Mouse (Mus musculus): ENCODE measurements at regions not wholly inside any gene's neighbourhood (a gene's known extent, or its start where the extent isn't known, plus 50 kb on each side); places are given as distances from the start of the nearest gene placed in this dataset.

DNA sequence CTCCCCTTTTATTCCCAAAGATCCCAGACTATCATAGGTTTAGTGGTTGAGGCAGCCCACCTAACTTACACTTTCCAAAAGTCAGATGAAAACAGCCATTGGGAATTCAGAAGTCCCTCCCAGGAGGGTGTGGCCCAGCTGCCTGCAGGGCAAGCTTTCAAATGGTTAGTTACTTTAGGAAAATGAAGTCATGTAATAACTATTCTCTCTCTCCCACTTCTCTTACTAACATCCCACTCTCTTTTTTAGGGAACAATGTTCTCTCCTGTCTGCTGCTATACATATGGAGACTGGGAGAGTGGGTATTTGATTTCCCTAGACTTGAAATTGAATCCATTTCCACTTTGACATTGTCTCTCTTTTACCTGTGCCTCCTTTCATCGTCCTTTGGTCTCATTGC lies 55.0 kb downstream of the Zfp648 start:
- DNase-seq (ENCODE audit: inconsistent ontology term) = no peak

DNA sequence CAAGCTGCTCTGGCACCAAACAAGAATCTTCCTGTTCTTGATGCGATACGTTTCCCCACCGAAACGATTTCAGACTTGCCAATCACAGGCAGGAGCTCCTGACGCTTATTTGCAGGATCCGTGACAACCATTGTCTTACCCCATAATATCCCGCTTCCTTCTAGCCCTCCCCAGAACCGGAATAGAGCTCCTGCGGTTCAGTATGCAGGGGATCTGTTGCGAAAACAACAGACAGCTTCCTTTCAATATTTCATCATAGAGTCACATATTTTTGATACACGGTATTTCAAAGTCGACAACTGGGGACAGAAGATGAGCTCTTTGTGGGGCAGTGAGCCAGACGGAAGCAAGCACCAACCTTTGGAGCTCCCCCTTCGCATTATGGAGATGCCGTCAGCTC lies 55.8 kb downstream of the Zfp648 start:
- no peak for DNase-seq (ENCODE audit: inconsistent ontology term)

DNA sequence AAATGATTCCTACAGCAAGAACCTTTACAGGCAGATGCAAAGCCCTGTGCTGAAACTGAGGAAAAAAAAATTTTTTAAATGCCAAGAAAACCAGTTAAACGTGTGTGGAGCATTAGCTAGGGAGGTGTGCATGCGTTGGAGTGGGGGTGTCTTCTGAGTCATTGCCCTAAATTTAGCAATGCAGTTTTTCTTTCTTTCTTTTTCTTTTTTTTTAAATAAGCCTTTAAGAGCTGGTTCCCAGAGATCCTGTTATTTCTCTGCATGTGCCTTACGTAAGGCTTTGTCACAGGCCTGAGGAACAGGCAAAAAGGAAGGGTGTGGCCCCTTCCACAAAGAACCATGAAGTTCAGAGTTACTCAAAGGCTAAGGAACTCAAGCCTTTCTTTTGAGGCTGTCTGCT lies 57.5 kb downstream of the Zfp648 start:
- no peak for DNase-seq (ENCODE audit: inconsistent ontology term)

DNA sequence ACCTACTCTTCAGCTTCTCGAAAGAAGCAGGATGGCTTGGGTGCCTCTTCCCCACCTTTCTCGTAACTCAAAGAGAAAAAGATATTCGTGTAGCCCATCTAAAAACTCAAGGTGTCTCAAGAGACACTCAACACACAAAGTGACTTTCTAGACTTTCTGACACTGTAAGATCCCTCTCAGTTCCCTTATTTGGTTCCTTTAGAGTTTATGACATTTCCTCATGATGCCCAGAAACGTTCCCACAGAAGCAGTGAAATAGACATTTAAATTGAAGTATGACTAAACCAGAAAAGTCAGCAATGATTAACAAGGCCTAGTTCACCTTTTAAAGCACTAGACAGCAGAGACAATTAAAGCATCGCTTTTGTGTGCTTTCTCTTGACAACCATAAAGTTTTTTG lies 59.4 kb downstream of the Zfp648 start:
- no peak for DNase-seq (ENCODE audit: inconsistent ontology term)

DNA sequence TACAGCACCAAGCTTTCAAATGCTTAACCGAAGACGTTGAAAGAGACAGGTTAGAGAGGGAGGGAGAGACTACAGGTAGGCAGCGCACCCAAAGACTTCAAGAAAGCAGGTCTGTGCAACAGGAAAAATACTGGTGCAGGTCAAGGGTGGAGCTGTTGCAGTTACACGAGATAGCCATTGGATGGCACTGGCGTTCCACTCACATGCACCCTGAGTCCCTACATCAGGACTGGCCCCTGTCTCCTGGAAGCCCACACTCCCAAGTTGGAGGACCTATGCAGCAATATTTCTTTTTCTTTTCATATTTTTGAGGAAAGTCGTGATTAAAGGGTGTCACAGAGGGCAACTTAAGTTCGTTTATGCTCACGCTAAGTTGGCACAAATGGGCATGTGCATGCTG lies 80.5 kb downstream of the Zfp648 start:
- peak; percentile 26 for DNase-seq (ENCODE audit: inconsistent ontology term)

DNA sequence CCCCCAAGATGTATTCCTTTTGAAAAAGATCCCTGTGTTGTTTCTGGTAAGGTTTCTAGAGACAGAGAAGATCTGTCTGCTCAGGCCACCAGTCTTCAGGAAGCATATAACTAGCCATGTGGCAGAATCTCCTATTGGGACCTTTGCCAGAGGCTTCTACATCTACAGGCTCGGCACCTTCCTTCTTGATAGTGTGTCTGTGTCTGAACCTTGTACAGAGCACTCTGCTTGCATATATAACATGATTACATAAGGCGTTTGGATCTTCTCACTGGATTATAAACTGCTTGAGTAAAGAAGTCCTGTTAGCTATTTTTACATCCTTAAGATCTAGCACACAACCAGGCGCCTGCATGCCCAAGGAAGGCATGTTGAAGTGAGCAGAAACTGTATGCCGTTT lies 85.1 kb downstream of the Zfp648 start:
- DNase-seq (ENCODE audit: inconsistent ontology term) = no peak

DNA sequence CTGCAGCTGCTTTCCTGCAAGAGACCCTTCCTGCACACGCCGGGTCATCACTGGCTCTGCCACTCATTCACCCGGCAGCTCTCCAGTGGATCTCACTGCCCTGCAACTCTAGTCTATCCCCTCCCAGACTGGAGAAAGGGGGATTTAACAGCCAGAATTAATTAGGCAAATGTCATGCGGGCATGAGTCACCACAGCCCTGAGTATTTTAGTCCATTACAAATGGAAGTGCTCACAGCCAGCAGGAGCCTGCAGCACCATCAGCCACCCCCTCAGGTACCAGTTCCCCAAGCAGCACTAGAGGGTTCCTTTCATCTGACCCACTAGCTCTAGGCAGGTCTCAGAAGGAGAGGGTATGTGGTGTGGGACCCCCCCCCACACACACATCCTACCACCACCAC lies 91.7 kb downstream of the Zfp648 start:
- peak; percentile 34 for DNase-seq (ENCODE audit: inconsistent ontology term)

DNA sequence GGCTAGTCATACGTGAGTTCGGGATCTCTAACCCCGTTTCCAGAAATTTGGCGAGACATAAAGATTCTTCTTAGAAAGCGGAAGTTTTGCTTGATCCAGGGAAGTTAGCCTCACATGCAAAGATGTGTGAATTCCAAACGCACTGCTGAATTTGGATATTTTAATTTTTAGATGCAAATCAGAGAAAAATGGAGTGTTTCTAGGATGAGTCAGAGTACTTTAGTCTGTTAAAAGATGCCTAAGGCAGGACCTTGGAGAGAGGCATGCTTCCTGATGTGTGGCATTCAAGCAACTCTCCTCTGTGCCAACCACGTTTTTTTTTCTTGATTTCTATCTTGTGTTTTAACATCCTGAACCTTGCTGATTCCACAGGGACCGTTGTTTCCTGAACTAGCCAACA lies 95.1 kb downstream of the Zfp648 start:
- no peak for DNase-seq (ENCODE audit: inconsistent ontology term)

DNA sequence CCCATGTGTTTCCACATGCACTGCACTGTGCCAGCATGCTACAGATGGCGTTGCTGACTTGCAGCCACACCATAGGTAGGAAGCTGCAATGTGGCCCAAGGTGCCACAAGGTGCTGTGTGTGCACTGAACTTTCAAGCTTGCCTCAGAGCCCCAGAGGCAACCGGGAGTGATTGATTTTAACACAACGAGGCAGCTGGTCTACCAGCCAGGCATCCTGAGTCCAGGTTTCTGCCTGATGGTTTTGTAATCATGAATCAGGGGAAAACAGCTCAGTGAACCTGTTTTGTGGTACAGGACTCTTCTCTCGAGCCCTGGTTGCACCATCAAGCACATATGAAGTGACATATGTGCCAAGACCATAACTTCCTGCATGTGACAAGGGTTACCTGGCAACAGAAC lies 98.9 kb downstream of the Zfp648 start:
- DNase-seq (ENCODE audit: inconsistent ontology term) = no peak

DNA sequence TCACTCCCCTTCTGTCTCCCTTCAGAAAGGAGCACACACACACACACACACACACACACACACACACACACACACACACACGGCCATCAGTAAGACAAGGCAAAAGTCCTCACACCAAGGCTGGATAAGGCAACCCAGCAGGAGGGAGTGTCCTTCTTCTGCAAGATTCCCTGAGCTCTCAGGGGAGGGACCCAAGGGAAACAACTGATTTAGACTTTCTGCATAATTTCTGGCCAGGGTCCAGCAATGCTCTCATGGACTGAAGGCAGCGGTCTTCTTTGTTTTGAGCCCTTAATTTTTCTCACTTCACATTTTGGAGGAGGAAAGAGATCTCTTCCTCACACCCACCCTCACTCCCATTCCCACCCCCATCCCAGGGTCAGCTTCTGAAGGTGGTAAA lies 108.7 kb downstream of the Zfp648 start:
- DNase-seq (ENCODE audit: inconsistent ontology term) = no peak
